Mouse (Mus musculus) v-Abl transformed pro-B cells (cell line): ENCODE measurements around the gene Max.

Experiments
- in situ Hi-C, 2 experiments: fragments of 400-800 bp; cut with MboI; formaldehyde crosslinking; loops; one replicate each; pipeline ENCODE4 v1.15.1; 2025; ENCODE audit not compliant: unreplicated experiment in 2 of 2

Max gene

DNA sequence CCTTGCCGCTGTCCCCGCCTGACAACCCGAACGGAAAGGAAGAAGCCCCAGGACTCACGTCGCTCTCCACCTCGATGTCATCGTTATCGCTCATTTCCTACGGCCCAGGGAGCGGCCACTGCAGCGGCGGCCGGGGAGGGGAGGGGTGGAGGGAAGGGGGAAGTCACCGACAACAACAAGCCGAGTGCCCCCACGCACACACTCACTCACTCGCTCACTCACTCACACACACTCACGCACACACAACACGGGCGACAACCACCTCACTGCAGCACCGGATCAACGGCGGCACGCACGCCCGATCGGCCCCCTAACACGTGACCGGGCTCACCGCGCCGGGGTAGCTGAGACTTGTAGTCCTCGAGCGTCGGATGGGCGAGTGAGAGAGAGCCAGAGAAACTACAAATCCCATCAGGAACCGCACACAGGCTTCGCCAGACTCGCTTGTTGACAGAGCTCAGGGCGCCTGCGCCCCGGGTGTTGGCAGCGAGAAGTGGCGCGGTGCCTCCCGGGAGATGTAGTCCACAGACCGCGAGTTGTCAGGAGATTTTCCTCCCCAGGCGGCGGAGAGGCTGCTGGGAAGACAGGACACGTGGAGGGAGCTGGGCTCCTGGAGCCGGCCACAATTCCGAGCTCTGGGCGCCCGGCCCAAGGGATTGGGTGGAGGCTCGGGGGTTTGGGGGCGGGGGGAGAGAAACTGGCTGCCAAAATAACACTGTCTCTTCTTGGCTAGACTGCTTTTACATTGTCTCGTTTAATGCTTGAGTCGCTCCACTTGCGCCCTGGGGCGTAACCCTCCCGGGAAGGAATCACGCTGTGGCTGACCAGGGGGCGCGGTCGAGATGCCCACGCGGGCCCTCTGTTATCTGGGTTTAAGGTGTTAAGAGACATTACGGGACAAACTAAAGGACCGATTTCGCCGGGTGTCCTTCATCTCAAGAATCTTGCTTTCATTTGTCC is at the start of gene Max:
TSS of gene Max (minus strand) at position 270 of the 960 bp plus-strand sequence.
- in situ Hi-C loops, result loop anchor here (5.0 to 25.0 kb wide), 2 partner anchors 125 to 600 kb away; partner anchors contain the start of genes Zbtb1 (in 1 of the 2) and Zbtb25 (in 1 of the 2)

DNA sequence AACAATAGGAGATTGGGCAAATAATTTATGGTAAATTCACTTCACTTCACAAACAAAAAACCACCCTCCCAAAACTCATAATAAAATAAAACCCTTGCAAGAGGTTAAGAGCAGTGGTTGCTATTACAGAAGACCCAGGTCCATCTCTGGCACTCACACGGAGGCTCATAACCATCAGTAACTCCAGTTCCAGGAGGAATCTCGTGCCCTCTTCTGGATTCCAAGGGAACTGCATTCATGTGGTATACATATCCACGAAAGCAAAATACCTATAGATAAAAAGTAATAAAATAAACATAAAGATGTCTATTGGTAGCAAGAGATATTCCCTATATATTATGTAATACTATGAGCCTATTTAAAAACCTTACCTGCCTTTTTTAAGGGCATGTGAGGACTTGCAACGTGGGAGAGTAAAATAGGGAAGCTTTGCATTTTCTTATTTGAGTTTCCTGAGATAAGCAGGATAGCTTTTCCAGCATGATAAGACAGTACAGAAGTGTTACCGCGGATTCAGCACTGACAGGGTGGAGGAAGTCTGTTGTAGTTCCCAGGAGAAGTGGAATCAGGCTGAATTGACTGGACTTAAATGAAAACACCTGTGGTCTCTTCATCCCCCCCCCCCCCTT is 49.2 kb upstream of the Max start:
- in situ Hi-C loops, result no loop called here

GRCm38 (mm10) chr12:77009202-77010030 is 47.4 kb upstream of the Max start:
- in situ Hi-C loops, result loop anchor here in 1 of 2 experiments (5.0 kb wide), 1 partner anchor 663 kb away; no protein-coding TSS in a partner anchor

DNA sequence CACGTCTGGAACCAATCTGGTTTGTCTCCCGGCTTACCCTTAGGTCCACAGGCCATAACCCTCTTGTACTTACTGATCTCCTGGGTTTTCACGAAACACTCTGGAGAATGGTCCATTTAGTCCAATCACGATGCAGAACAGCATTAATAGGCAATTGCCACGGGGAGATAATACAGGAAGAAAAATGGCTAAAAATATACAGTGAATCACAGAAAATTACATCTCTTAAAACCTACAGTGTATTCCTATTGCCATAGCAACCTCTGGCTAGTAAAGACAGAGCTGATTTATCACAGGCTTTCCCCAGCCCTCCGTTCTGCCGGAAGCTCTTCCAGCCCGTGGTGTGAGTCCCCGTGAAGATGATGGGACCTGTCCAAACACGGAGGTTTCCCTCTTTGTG is 42.9 kb upstream of the Max start:
- in situ Hi-C loops, result loop anchor here (5.0 kb wide), 3 partner anchors 32 to 777 kb away; no protein-coding TSS in a partner anchor

- in situ Hi-C loops, result loop anchor here (5.0 kb wide), 3 partner anchors 35 to 780 kb away; no protein-coding TSS in a partner anchor
Measured at GRCm38 (mm10) chr12:77002551-77003228, 40.7 kb upstream of the Max start.

GRCm38 (mm10) chr12:77001312-77001711 is 39.3 kb upstream of the Max start:
- in situ Hi-C loops, result loop anchor here (5.0 kb wide), 3 partner anchors 36 to 781 kb away; no protein-coding TSS in a partner anchor

GRCm38 (mm10) chr12:77000705-77001284 is 38.8 kb upstream of the Max start:
- in situ Hi-C loops, result loop anchor here (5.0 kb wide), 3 partner anchors 37 to 782 kb away; no protein-coding TSS in a partner anchor

DNA sequence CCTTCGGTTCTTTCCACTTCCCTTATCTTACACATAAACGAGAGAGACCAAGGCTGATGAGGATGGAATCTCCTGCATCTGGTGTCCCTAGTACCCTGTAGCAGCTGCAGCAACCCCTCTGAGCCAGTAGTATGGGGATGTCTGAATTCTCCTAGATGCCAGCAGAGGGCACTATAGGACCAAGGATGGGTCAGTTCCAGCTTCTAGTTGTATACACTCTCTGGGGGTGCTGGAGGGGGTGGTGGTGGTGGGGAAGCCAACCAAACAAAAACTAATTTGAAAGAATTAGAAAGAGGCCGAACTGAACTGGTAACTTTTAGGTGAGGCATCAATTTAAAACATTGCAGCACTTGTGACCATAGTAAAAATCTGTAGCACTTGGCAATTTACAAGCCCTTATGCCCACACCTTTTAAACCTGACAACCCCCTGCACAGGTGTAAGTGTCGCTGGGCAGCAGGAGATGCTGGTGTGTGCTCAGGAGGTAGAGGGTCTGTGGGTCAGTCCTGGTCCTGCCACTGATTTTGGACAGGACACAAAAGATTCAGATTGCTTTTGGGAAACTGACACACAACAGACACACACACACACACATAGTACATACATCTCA is 38.2 kb upstream of the Max start:
- in situ Hi-C loops, result loop anchor here (5.0 kb wide), 3 partner anchors 37 to 782 kb away; no protein-coding TSS in a partner anchor

- in situ Hi-C loops, result loop anchor here (5.0 to 25.0 kb wide), 5 partner anchors 788 to 1920 kb away; partner anchors contain the start of gene Gm6657 (in 2 of the 2)
Measured at GRCm38 (mm10) chr12:76994766-76995165, 32.8 kb upstream of the Max start.

DNA sequence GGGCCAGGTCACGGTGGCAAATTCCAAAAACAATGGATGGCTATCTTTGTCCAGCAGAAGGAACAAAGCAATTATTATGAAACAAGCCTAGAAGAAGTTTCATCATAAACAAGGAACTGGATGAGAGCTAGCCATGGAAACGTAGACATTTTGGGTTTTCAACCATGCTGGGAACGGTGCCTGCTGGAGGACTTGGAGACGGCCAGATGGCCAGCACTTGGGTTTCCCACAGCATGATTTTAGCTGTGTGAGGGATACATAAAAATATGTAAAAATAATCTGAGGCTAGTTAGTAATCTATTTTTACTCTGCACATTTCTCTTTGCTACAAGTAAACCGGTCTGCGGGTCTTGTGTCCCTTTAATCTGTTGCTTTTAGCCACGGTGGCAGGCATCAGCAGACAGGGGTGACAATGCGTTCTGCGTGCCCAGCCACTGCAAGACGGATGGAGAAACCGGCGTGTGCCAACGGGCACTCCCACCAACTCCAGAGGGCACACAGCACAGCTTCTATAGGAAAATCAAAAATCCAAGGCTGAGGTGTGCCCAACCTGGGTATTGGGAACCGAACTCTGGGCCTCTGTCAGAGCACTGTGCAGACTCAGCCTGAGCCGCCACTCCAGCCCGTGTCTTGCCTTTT is 31.0 kb upstream of the Max start:
- in situ Hi-C loops, result loop anchor here (10.0 to 25.0 kb wide), 4 partner anchors 822 to 1922 kb away; partner anchors contain the start of gene Gm6657 (in 2 of the 2)

- in situ Hi-C loops, result loop anchor here (25.0 kb wide), 2 partner anchors 1054 to 1204 kb away; partner anchors contain the start of gene Gm6657 (in 2 of the 2)
Measured at GRCm38 (mm10) chr12:76982818-76983471, 20.9 kb upstream of the Max start.

- in situ Hi-C loops, result loop anchor here (25.0 kb wide), 2 partner anchors 1058 to 1208 kb away; partner anchors contain the start of gene Gm6657 (in 2 of the 2)
Measured at GRCm38 (mm10) chr12:76979530-76979929, 17.5 kb upstream of the Max start.

- in situ Hi-C loops, result loop anchor here in 1 of 2 experiments (25.0 kb wide), 1 partner anchor 610 kb away; the partner anchor contains the start of genes Zbtb1 and Zbtb25
Measured at GRCm38 (mm10) chr12:76972669-76973068, 10.7 kb upstream of the Max start.

- in situ Hi-C loops, result loop anchor here in 1 of 2 experiments (25.0 kb wide), 1 partner anchor 610 kb away; the partner anchor contains the start of genes Zbtb1 and Zbtb25
Measured at GRCm38 (mm10) chr12:76972241-76972640, 10.2 kb upstream of the Max start.

DNA sequence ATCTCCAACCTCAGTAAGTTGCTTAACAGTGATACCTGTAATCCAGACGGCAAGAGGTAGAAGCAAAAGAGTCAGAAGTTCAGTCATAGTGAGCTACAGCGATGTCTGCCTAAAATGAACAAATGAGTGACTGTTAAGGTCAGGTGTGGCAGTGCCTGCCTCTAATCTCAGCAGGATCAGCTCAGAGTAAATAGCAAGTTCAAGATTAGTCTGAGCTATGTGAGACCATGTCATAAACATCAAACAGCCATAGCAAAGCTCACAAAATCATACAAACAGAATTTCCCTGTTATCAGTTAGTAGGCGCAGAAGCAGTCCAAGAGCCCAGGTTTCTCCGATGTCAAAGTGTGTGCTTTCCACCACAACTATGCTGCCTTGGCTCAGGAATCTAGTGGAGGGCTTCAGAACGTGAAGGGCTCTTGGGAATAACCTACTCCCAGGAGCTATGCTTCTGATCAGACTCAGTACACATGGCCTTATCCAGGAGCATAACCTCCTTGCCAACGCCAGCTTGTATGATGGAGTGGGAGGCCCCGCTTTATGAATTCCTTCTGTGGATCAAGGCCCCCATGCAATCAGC is 9.7 kb upstream of the Max start:
- in situ Hi-C loops, result loop anchor here in 1 of 2 experiments (25.0 kb wide), 1 partner anchor 609 kb away; the partner anchor contains the start of genes Zbtb1 and Zbtb25

DNA sequence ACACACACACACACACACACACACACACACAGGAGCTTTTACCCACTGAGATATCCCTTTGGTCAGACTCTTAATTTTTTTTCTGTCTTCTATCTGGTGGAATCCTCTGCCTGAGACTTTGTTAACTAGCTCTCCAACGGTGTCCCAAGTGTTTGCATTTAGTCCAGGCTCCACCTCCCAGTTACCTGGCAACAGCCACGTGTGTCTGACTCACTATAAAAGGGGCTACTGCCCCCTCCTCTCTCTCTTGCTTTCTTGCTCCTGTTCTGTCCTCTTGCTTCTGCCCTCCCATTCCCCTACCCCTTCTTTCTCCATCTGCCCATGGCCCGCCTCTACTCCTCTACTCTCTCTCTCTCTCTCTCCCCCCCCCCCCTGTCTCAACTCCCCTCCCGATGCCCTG is 3.9 kb upstream of the Max start:
- in situ Hi-C loops, result loop anchor here in 1 of 2 experiments (25.0 kb wide), 1 partner anchor 604 kb away; the partner anchor contains the start of genes Zbtb1 and Zbtb25
